Mouse (Mus musculus): ENCODE data around the gene Lfng.

Gene Lfng

DNA sequence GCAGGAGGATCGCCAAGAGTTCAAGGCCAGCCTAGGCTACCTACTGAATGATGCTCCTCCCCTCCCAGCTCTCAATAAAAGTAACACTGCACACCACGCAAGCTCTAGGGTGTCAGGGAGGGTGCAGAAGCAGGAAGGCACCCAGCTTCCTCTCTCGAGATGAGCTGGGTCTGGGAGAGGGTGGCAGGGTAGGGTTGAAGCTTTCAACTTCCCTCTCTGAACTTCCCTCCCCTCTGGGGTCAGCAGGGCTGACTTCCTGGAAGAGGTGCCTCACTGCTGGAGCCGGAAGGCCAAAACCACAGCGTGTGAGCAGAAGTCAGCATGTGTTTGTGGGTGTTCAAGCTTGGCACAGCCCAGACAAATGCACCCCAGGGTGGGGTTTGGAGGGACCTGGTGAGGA lies 10.6 kb downstream of the Lfng start:
- peak; percentile 85 to 89 for DNase-seq

DNA sequence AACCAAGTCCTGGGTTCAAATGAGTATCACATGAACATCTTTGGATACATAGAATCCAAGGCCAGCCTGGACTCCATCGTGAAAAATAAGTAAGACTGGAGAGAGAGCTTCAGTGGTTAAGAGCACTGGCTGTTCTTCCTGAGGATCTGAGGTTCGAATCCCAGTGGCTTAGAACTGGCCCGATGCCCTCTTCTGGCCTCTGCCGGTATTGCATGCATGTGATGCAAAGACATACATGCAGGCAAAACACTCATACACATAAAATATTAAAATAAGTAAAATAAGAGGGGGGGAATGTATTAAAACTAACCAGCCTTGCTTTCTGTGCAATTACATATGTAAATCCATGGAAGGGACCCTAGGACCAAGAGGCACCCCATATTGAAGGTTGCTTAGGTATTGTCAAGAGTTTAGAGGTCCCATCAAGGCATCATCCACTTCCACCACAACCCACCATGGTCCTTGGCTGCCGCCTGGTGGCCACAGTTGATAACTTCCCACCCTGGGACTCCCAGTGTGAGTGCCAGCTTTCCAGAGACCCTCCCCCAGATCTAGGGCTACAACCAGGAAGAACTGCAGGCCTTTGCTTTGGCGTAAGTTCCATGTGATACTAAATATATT lies 12.1 kb downstream of the Lfng start:
- peak; percentile 89 for DNase-seq

GRCm38 (mm10) chr5:140619895-140620736 lies 13.0 kb downstream of the Lfng start:
- no peak for DNase-seq

GRCm38 (mm10) chr5:140621092-140621491 lies 14.0 kb downstream of the Lfng start:
- no peak for DNase-seq

DNA sequence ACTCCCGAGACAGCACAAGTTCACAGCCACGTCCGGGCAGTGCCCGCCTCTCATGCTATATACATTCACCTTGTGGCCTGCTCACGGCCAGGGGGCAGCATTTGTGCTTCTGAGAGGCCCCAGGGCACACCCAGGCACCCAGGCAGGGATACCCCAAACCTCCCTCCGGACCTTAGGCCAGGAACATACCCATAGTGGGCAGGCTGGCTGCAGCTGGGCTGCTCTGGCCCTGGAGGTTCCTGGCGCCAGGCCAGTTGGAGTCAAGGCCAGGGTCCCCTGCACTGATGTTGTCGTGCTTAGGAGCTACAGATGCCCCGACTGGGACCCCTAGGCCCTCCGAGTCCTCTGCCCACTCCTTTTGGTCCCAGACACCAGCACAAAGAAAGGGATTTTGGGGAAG lies 14.4 kb downstream of the Lfng start:
- DNase-seq = no peak

GRCm38 (mm10) chr5:140622978-140623670 lies 16.0 kb downstream of the Lfng start:
- DNase-seq = no peak

GRCm38 (mm10) chr5:140623791-140624190 lies 16.7 kb downstream of the Lfng start:
- no peak for DNase-seq

GRCm38 (mm10) chr5:140624238-140624637 lies 17.1 kb downstream of the Lfng start:
- DNase-seq = no peak

- no peak for DNase-seq
Observed at GRCm38 (mm10) chr5:140624961-140625360, 17.8 kb downstream of the Lfng start.

- DNase-seq = no peak
Observed at GRCm38 (mm10) chr5:140627580-140627979, 20.5 kb downstream of the Lfng start.

- DNase-seq = peak; percentile 71 to 73
Observed at GRCm38 (mm10) chr5:140628995-140629394, 21.9 kb downstream of the Lfng start.

DNA sequence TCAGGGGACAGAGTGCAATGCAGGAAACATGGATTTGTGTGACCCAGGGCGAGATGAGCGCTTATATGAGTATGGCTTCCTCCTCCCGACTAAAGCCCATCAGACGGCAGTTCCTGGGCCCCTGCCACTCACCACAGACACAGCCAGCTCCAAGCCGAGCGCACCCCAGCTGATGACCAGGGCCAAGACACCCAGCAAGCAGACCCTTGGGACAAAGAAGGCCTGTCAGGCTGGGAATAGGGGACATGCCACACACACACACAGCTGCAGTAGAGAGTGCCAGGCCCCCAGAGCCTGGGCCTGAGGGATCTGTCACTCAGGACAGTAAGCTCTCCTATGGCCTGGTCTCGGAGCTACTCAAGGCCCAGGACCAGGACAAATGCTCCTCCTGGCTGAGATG lies 26.3 kb downstream of the Lfng start:
- no peak for DNase-seq

DNA sequence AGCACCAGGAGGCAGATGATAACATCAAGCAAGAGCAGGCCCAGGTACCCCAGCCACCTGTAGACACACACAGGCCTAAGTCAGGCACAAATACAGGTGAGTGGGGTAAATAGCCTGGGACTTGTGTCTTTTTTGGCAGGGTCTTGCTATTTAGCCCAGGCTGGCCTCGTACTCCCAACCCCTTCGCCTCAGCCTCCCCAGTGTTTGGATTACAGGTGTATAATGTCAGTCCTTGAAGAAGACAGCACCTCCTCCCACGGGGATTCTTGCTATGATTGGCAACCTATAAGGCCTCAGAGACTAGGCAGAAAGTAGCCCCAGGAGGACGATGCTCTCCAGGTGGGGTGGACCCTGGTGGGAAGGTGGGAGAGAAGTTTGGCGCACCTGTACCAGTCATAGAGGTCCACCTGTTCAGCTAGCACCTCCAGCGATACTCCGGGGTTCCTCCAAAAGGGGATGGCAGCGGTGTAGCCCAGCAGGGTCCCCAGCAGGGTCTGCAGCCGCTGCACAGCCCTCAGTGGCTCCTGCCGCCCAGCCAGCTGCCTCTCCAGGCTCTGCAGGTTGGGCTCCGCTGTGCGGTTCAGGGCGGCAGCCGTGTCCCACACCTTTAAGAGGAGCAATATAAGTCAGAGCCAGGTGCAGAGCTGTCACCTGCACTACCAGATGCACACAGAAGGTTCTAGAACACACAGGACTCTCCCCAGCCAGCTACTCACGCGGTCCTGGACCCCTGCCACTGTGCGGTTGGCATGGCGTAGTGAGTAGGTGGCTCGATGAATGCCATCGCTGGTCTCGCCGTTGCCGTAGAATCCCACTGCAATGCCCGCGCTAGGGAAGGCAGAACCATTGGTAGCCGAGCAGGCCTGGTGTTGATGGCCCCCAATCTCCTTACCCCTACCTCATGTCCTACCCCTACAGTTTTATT lies 27.9 kb downstream of the Lfng start:
- no peak for DNase-seq

- peak; percentile 73 to 76 for DNase-seq
Observed at GRCm38 (mm10) chr5:140636316-140637057, 29.4 kb downstream of the Lfng start.

DNA sequence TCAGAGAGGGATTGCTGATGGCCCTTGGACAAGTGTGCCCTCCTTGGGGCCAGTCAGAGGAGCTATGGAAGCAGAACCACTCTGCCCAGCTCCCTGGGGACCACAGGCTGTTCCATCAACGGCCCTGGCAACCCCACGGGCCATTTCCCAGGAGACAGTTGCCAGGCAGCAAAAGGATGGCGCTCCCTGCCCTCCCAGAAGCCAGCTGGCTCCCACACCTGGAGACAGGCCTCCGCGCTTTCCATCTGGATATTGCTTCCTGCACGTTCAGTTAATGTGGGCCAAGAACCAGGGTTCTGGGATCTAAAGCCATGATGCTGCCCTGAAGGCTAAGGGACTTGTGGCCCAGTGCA lies 29.9 kb downstream of the Lfng start:
- DNase-seq = no peak

DNA sequence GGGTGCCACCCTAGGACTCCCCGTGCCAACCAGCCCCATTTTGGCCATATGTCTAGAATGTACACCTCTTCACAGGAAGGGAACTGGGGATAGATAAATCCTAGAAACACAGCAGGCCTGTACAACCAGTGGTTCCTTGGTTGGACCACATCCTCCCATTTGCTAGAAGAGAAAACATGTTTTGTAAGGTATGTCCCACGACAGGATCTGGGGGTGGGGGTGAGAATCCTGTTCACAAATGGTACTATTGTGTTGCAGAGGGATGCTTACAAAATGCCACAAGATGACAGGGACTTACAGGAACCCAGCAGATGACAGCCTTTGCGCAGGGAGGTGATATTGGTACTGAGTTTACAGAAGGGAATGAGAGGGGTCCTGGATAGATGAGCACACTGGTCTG lies 30.9 kb downstream of the Lfng start:
- DNase-seq = no peak

GRCm38 (mm10) chr5:140638484-140638883 lies 31.4 kb downstream of the Lfng start:
- no peak for DNase-seq

- DNase-seq = no peak
Observed at GRCm38 (mm10) chr5:140639312-140639711, 32.2 kb downstream of the Lfng start.

GRCm38 (mm10) chr5:140639871-140640270 lies 32.8 kb downstream of the Lfng start:
- no peak for DNase-seq

GRCm38 (mm10) chr5:140640812-140641211 lies 33.7 kb downstream of the Lfng start:
- DNase-seq = no peak

DNA sequence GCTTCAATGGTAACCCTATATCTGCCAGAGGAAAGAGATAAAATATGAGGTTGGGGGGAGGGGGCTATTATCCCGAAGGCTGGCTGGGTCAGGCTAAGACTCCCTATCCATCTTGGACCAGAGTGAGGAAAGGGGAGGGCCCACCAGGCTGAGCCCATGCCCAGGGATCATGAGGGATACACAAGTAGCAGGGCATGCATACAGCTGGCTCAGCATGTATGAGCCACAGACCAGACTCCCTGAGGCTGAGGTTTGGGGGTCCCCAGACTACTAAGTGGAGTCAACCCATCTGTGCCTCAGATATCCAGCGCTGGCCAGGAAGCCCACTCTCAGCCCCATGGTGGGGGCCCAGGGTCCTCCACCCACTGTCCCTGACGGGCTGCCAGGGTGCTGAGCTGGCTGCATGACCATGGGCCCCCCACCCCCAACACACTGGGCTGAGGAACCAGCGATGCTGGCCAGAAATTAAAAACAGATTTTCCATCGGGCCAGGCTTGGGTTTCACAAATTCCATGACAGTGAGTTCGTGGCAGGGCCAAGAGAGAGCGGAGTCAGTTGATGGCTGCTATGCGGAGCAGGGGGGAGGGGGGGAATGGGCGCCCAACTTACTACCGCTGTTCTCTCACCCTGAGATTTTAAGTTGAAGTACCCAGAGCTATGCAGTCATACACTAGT lies 34.3 kb downstream of the Lfng start:
- DNase-seq = no peak

Measured in B cell, adult 2 months (primary cell).